Mouse (Mus musculus) intestine, postnatal 0 days (tissue): Measurements from ENCODE around the gene Chchd2. TPM values are rescaled to one million over a fixed set of nuclear protein-coding genes. Genes with fewer than 3 reads are reported as not detected.

ENCODE experiments used
- ATAC-seq: fragments of 200-750 bp; cut with Nextera tagmentation; 2 replicates; pipeline ENCODE4 v1.8.0; 2017; ENCODE audit warnings: mild to moderate bottlenecking, moderate TSS enrichment, moderate library complexity
- H3K27ac ChIP-seq: fragments of 300-500 bp; sonication (generic); 2 replicates; pipeline ENCODE4 v1.5.1; 2014; ENCODE audit warnings: mild to moderate bottlenecking, low read depth, low read length, moderate library complexity
- H3K27me3 ChIP-seq: fragments of 300-500 bp; sonication (generic); replicated peaks from 2 replicates; pipeline ENCODE4 v1.6.1; 2014; ENCODE audit warnings: low read length, mixed read lengths; ENCODE audit not compliant: control insufficient read depth, insufficient read depth
- H3K36me3 ChIP-seq: fragments of 300-500 bp; sonication (generic); 2 replicates; pipeline ENCODE4 v1.6.1; 2014; ENCODE audit warnings: mild to moderate bottlenecking, moderate library complexity; ENCODE audit not compliant: control insufficient read depth, insufficient read depth
- H3K4me1 ChIP-seq: fragments of 300-500 bp; sonication (generic); replicated peaks from 2 replicates; pipeline ENCODE4 v1.6.1; 2014; ENCODE audit warnings: antibody characterized with exemption, low read length, mixed read lengths; ENCODE audit not compliant: control insufficient read depth, insufficient read depth
- H3K4me2 ChIP-seq: fragments of 300-500 bp; sonication (generic); replicated peaks from 2 replicates; pipeline ENCODE4 v1.6.1; 2014; ENCODE audit warnings: low read depth, mild to moderate bottlenecking, moderate library complexity
- H3K4me3 ChIP-seq: fragments of 300-500 bp; sonication (generic); 2 replicates; pipeline ENCODE4 v1.5.1; 2014; ENCODE audit warnings: low read depth, low read length
- H3K9ac ChIP-seq: fragments of 300-500 bp; sonication (generic); 2 replicates; pipeline ENCODE4 v1.6.1; 2014; ENCODE audit warnings: mild to moderate bottlenecking, low read depth, low read length
- H3K9me3 ChIP-seq: fragments of 300-500 bp; sonication (generic); 2 replicates; pipeline ENCODE4 v1.6.1; 2016; ENCODE audit warnings: mixed run types; ENCODE audit not compliant: control insufficient read depth
- CTCF ChIP-seq: sonication (generic); IDR thresholded peaks from 2 replicates; pipeline ENCODE4 v1.5.1; 2016; ENCODE audit warnings: low read depth, mild to moderate bottlenecking, control low read depth, antibody characterized with exemption, moderate library complexity
- WGBS: fragments of 180-500 bp; shearing (Covaris S2); extraction: QIAGEN DNeasy Blood & Tissue Kit; methylation state at CpG from one replicate; pipeline ENCODE4 v1.1.7; 2014; 5-methylcytosine and 5-hydroxymethylcytosine counted together
- polyA plus RNA-seq: library from polyadenylated mRNA; unstranded; fragments of >200 nt; fragmentation: Nextera tagmentation; extraction: Ambion mirVana; gene quantifications from 2 replicates; pipeline ENCODE4 v1.2.1, GENCODE M21; 2015

Gene Chchd2
- polyA plus RNA-seq, 1 experiment from 2014 or later = 1,607 TPM

- Histone ChIP-seq H3K4me3 (peak overlapping the region; percentile 62), H3K4me2 (peak overlapping the region; percentile 60), H3K9me3 (no peaks in the 10 kb centered on the region), H3K4me1 (no peaks in the 10 kb centered on the region), H3K27ac (no peak overlapping the region), H3K36me3 (peaks cover 20% of the 10 kb centered on the region), H3K27me3 (no peaks in the 10 kb centered on the region), H3K9ac (peak overlapping the region; percentile 51)
- ATAC-seq = no peak
- TF ChIP-seq CTCF = no peak
- 31% methylated on average over 8 of the region's 8 CpGs for WGBS
Measured at GRCm38 (mm10) chr5:129847558-129847820, 39.8 kb downstream of the Chchd2 start.

- H3K9me3 ChIP-seq = no peaks in the 10 kb centered on the region
- ATAC-seq = peak; percentile 99
- peaks cover 20% of the 10 kb centered on the region for H3K36me3 ChIP-seq
- H3K4me3 ChIP-seq = peak within 1 kb of the TSS; percentile 62
- no peaks in the 10 kb centered on the region for H3K27me3 ChIP-seq
- WGBS = 4% methylated on average over 22 of the region's 22 CpGs
- H3K4me2 ChIP-seq = peak within 1 kb of the TSS; percentile 60
- H3K4me1 ChIP-seq = no peaks in the 10 kb centered on the region
- H3K27ac ChIP-seq = no peak within 1 kb of the TSS
- peak within 1 kb of the TSS; percentile 51 for H3K9ac ChIP-seq
- peak; percentile 29; the same call in 1 of the 2 replicates for TF ChIP-seq CTCF
Measured at GRCm38 (mm10) chr5:129846752-129847557, 40.3 kb downstream of the Chchd2 start, which contains the start of gene Sumf2. TSS of gene Sumf2 (plus strand) at chr5:129846986.

DNA sequence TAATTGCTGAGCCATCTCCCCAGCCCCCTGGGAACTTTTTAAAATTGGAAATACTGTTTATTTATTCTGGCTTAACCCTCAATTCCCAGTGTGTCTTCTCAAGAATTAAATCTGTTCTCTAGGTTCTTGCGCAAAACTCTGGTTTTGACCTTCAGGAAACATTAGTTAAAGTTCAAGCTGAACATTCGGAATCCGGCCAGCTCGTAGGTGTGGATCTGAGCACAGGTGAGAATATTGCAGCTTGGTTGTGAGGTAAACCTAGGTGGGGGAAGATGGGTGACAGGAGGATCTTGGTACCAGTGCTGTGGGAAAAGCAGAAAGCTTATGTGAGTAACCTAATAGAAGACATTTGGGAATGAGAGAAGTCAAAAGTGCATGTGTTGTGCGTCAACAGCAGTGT, 42.4 kb downstream of the Chchd2 start:
- Histone ChIP-seq H3K9me3 (no peaks in the 10 kb centered on the region), H3K27ac (no peak overlapping the region), H3K4me2 (no peak overlapping the region), H3K4me1 (no peaks in the 10 kb centered on the region), H3K27me3 (no peaks in the 10 kb centered on the region), H3K4me3 (no peak overlapping the region), H3K9ac (no peak overlapping the region), H3K36me3 (peaks cover 17% of the 10 kb centered on the region)
- ATAC-seq = no peak
- no peak for TF ChIP-seq CTCF
- WGBS = 86% methylated on average over 5 of the region's 5 CpGs

Other genes starting within 250 kb of the Chchd2 start
- 0.93 and 1.0 TPM in 2 replicates for gene Zfp11, start 217.4 kb downstream of the Chchd2 start, polyA plus RNA-seq
- gene Sept14, start 179.0 kb downstream of the Chchd2 start, polyA plus RNA-seq = not detected in 2 replicates
- gene Mrps17, start 172.0 kb downstream of the Chchd2 start, polyA plus RNA-seq = 109 and 115 TPM in 2 replicates
- 51.0 and 51.2 TPM in 2 replicates for gene Nipsnap2, start 162.4 kb downstream of the Chchd2 start, polyA plus RNA-seq
- 22.2 and 23.6 TPM in 2 replicates for gene Psph, start 100.0 kb downstream of the Chchd2 start, polyA plus RNA-seq
- 14.6 and 15.1 TPM in 2 replicates for gene Sumf2, start 40.5 kb downstream of the Chchd2 start, polyA plus RNA-seq
- gene Zbed5, start 8.3 kb upstream of the Chchd2 start, polyA plus RNA-seq = 1.8 and 2.4 TPM in 2 replicates
- not detected in 2 replicates for gene Phkg1, start 11.1 kb upstream of the Chchd2 start, polyA plus RNA-seq
- 3.3 and 3.8 TPM in 2 replicates for gene Nupr1l, start 21.1 kb upstream of the Chchd2 start, polyA plus RNA-seq
- 84.7 and 92.1 TPM in 2 replicates for gene Vkorc1l1, start 54.5 kb upstream of the Chchd2 start, polyA plus RNA-seq
- 260 and 264 TPM in 2 replicates for gene Gusb, start 115.6 kb upstream of the Chchd2 start, polyA plus RNA-seq
- gene Asl, start 141.8 kb upstream of the Chchd2 start, polyA plus RNA-seq = 148 and 182 TPM in 2 replicates
- 39.5 and 41.6 TPM in 2 replicates for gene Crcp, start 141.8 kb upstream of the Chchd2 start, polyA plus RNA-seq
- gene Tpst1, start 185.9 kb upstream of the Chchd2 start, polyA plus RNA-seq = 28.7 and 29.3 TPM in 2 replicates